Comparison of ENCODE assay signal across 18 mouse cellular contexts in the genomic region with DNA sequence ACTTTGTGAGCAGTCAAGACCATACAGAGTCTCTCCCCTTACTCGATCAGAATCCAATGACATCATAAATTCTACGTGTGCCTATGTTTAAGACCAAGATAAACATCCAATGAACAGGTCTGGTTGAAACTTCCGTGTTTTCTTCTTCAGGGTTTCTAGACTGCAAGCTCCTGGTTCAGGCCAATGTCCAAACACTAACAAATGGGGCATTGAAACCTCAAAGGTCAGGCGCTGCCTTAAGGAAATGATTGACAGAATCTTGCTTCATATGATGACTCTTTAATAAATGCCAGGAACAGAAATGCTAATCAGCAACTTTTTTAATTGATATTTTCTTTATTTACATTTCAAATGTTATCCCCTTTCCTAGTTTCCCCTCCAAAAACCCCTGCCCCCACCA. TPM values are rescaled to one million over a fixed set of nuclear protein-coding genes. Genes with fewer than 3 reads are reported as not detected.
"Had no signal": no experiment of that assay in that cellular context is flagged by ENCODE, and none has a peak within 500 bp of the region (broad histone marks: within the 10 kb centered on the region; RNA-seq: fewer than 3 reads in every experiment).

No protein-coding gene starts in this region.

- H3K27ac ChIP-seq: limb, embryonic 10.5 days; liver, embryonic 12.5 days; lung, embryonic 15.5 days; midbrain, embryonic 12.5 days; stomach, postnatal 0 days had no signal

- H3K27me3 ChIP-seq: liver, embryonic 12.5 days; lung, embryonic 15.5 days; midbrain, embryonic 12.5 days had no signal

- H3K4me3 ChIP-seq: left cerebral cortex, adult 2 months; limb, embryonic 10.5 days; liver, embryonic 12.5 days; lung, embryonic 15.5 days; midbrain, embryonic 12.5 days had no signal

- H3K36me3 ChIP-seq: limb, embryonic 10.5 days; liver, embryonic 12.5 days; lung, embryonic 15.5 days; midbrain, embryonic 12.5 days had no signal

- H3K9me3 ChIP-seq: limb, embryonic 10.5 days; liver, embryonic 12.5 days; lung, embryonic 15.5 days; midbrain, embryonic 12.5 days had no signal

- H3K4me1 ChIP-seq: limb, embryonic 10.5 days; liver, embryonic 12.5 days; lung, embryonic 15.5 days; midbrain, embryonic 12.5 days had no signal

- ATAC-seq: hindbrain, embryonic 16.5 days; inflammation-experienced regulatory T-cells, adult 6 months; liver, embryonic 12.5 days; midbrain, embryonic 16.5 days had no signal

- DNase-seq: lung, postnatal 14 days; right cerebral cortex, postnatal 25 days; thymus, postnatal 4 days had no signal

- H3K9ac ChIP-seq: liver, embryonic 12.5 days; lung, embryonic 15.5 days; midbrain, embryonic 12.5 days had no signal

- H3K4me2 ChIP-seq: liver, embryonic 12.5 days; lung, embryonic 15.5 days; midbrain, embryonic 12.5 days had no signal

RNA-seq across cellular contexts. Expression of a gene that starts 18.5 kb away (rescaled TPM):
- total RNA-seq: layer of hippocampus, postnatal 25 days; left cerebral cortex, postnatal 14 days; megakaryocyte-erythroid progenitor cell, adult 5-6 weeks had no signal
- polyA plus RNA-seq: inflammation-experienced regulatory T-cells, adult 6 months; limb, embryonic 10.5 days; limb, embryonic 14.5 days; liver, embryonic 12.5 days; liver, embryonic 16.5 days; lung, embryonic 15.5 days; midbrain, embryonic 16.5 days; neural tube, embryonic 14.5 days had no signal

RNA-seq across cellular contexts. Expression of a gene that starts 39.7 kb away (rescaled TPM):
- total RNA-seq: megakaryocyte-erythroid progenitor cell, adult 5-6 weeks had no signal
